Comparison of ENCODE assay signal across 8 mouse cellular contexts in genomic region chr17:80552653-80553052, GRCm38 (mm10). TPM values are rescaled to one million over a fixed set of nuclear protein-coding genes. Genes with fewer than 3 reads are reported as not detected.
DNase-seq lines count a peak whose midpoint lies in the region; ATAC-seq lines count a peak whose summit lies in the region.

No protein-coding gene starts in this region.

- H3K36me3 ChIP-seq in heart, embryonic 16.5 days (ENCODE audit: control insufficient read depth, insufficient read depth), result no peaks in the 10 kb centered on the region
- H3K36me3 ChIP-seq in embryonic facial prominence, embryonic 13.5 days, result no peaks in the 10 kb centered on the region
- H3K36me3 ChIP-seq in limb, embryonic 10.5 days, result peaks cover 5% of the 10 kb centered on the region; the same call in 1 of the 2 replicates
- 0 out of 2 replicates have a peak, but pooled peaks cover 4% of the 10 kb centered on the region for H3K36me3 ChIP-seq in midbrain, embryonic 16.5 days (ENCODE audit: control insufficient read depth, insufficient read depth, low read length)

- no peaks in the 10 kb centered on the region for H3K9me3 ChIP-seq in heart, embryonic 16.5 days (replicated peaks; ENCODE audit: control insufficient read depth, low read length)
- H3K9me3 ChIP-seq in embryonic facial prominence, embryonic 13.5 days, result no peaks in the 10 kb centered on the region
- H3K9me3 ChIP-seq in limb, embryonic 10.5 days (replicated peaks), result no peaks in the 10 kb centered on the region
- H3K9me3 ChIP-seq in midbrain, embryonic 16.5 days (replicated peaks; ENCODE audit: control insufficient read depth, low read length, poor library complexity, severe bottlenecking), result no peaks in the 10 kb centered on the region

- DNase-seq in heart, adult 9 months (ENCODE audit: low spot score in 2 of 2), result no peak
- no peak for DNase-seq in limb, embryonic 10.5 days (ENCODE audit: low spot score)
- no peak for DNase-seq in adrenal gland, adult 2 months
- no peak for DNase-seq in urinary bladder, postnatal 36 days (ENCODE audit: low spot score in 2 of 2)

- peak overlapping the region; percentile 77; the same call in 1 of the 2 replicates for H3K4me2 ChIP-seq in heart, embryonic 16.5 days (ENCODE audit: low read depth, low read length)
- H3K4me2 ChIP-seq in embryonic facial prominence, embryonic 13.5 days, result peak overlapping the region; percentile 56
- peak overlapping the region; percentile 64 for H3K4me2 ChIP-seq in midbrain, embryonic 16.5 days (ENCODE audit: low read length)

- WGBS in heart, embryonic 16.5 days, result 78% methylated on average over 4 of the region's 4 CpGs
- 81% methylated on average over 4 of the region's 4 CpGs for WGBS in embryonic facial prominence, embryonic 13.5 days
- WGBS in limb, embryonic 10.5 days, result 87% methylated on average over 4 of the region's 4 CpGs
- WGBS in midbrain, embryonic 16.5 days, result 78% methylated on average over 4 of the region's 4 CpGs

- ATAC-seq in heart, embryonic 16.5 days (replicated peaks; ENCODE audit: extremely low read depth, insufficient read depth, low FRiP score), result no peak
- no peak for ATAC-seq in embryonic facial prominence, embryonic 13.5 days (ENCODE audit: insufficient number of reproducible peaks, insufficient read depth, low FRiP score, low TSS enrichment, low read depth)
- no peak for ATAC-seq in midbrain, embryonic 16.5 days
- ATAC-seq in megakaryocyte-erythroid progenitor cell, adult 5-6 weeks (replicated peaks; ENCODE audit: low FRiP score, low TSS enrichment, poor library complexity, severe bottlenecking), result no peak

- H3K27ac ChIP-seq in heart, embryonic 16.5 days (ENCODE audit: low read length), result no peak overlapping the region
- no peak overlapping the region for H3K27ac ChIP-seq in embryonic facial prominence, embryonic 13.5 days
- H3K27ac ChIP-seq in limb, embryonic 10.5 days, result peak overlapping the region; percentile 89
- peak overlapping the region; percentile 85 for H3K27ac ChIP-seq in midbrain, embryonic 16.5 days (ENCODE audit: low read length)

- H3K4me3 ChIP-seq in heart, embryonic 16.5 days (ENCODE audit: low read length), result no peak overlapping the region
- H3K4me3 ChIP-seq in embryonic facial prominence, embryonic 13.5 days, result peak overlapping the region; percentile 62; the same call in 1 of the 2 replicates
- peak overlapping the region; percentile 74 for H3K4me3 ChIP-seq in limb, embryonic 10.5 days
- H3K4me3 ChIP-seq in midbrain, embryonic 16.5 days (ENCODE audit: low read depth, low read length), result no peak overlapping the region

- no peak overlapping the region for H3K9ac ChIP-seq in heart, embryonic 16.5 days (ENCODE audit: low read length)
- H3K9ac ChIP-seq in embryonic facial prominence, embryonic 13.5 days, result no peak overlapping the region
- H3K9ac ChIP-seq in midbrain, embryonic 16.5 days (ENCODE audit: low read depth, low read length), result no peak overlapping the region

- no peaks in the 10 kb centered on the region for H3K27me3 ChIP-seq in heart, embryonic 16.5 days (ENCODE audit: control insufficient read depth, insufficient read depth, low read length)
- H3K27me3 ChIP-seq in embryonic facial prominence, embryonic 13.5 days, result no peaks in the 10 kb centered on the region
- no peaks in the 10 kb centered on the region for H3K27me3 ChIP-seq in limb, embryonic 10.5 days (ENCODE audit: low read depth, poor library complexity, severe bottlenecking)
- H3K27me3 ChIP-seq in midbrain, embryonic 16.5 days (ENCODE audit: control insufficient read depth, insufficient read depth, low read depth, low read length), result no peaks in the 10 kb centered on the region

- no peaks in the 10 kb centered on the region for H3K4me1 ChIP-seq in heart, embryonic 16.5 days (ENCODE audit: control insufficient read depth, insufficient read depth, low read length)
- H3K4me1 ChIP-seq in embryonic facial prominence, embryonic 13.5 days, result 0 out of 2 replicates have a peak, but pooled peaks cover 5% of the 10 kb centered on the region
- peaks cover 10% of the 10 kb centered on the region; the same call in 1 of the 2 replicates for H3K4me1 ChIP-seq in limb, embryonic 10.5 days
- peaks cover 10% of the 10 kb centered on the region for H3K4me1 ChIP-seq in midbrain, embryonic 16.5 days (ENCODE audit: control insufficient read depth, insufficient read depth, low read length)

RNA-seq across cellular contexts. Expression of gene Cdkl4, which starts 25.0 kb away (rescaled TPM):
- polyA plus RNA-seq in heart, embryonic 16.5 days (2015; fragmentation: Nextera tagmentation; extraction: Ambion mirVana), result 0.14 and 0.32 TPM in 2 replicates
- 0.34 and 1.1 TPM in 2 replicates for polyA plus RNA-seq in embryonic facial prominence, embryonic 13.5 days (2015; fragmentation: Nextera tagmentation; extraction: Ambion mirVana)
- 0.14 and 0.51 TPM in 2 replicates for polyA plus RNA-seq in limb, embryonic 10.5 days (2016; fragmentation: Nextera tagmentation; extraction: Ambion mirVana)
- polyA plus RNA-seq in midbrain, embryonic 16.5 days (2015; fragmentation: Nextera tagmentation; extraction: Ambion mirVana), result 6.3 and 6.4 TPM in 2 replicates
- total RNA-seq in adrenal gland, adult 2 months (2021), result under 1 TPM; 0.14 to 0.17 TPM
- polyA plus RNA-seq in adrenal gland, adult 2 months (2012; rRNA removed), result 0.07 and 0.15 TPM in 2 replicates
- total RNA-seq in megakaryocyte-erythroid progenitor cell, adult 5-6 weeks (2014; fragmentation: Nextera tagmentation), result 1.3 TPM in 1 of 2 replicates, not detected in the other
- 0.72 TPM in 1 of 2 replicates, not detected in the other for total RNA-seq in megakaryocyte-erythroid progenitor cell, adult 5-6 weeks (2017)

Comparison
In these comparisons a context has a peak if more than half of its experiments do, and no peak if none do; other contexts are left out.
1. H3K27ac ChIP-seq: peak in limb, embryonic 10.5 days (single experiment) and midbrain, embryonic 16.5 days (single experiment); none in heart, embryonic 16.5 days (single experiment) and embryonic facial prominence, embryonic 13.5 days (single experiment).
2. H3K4me3 ChIP-seq: peak in embryonic facial prominence, embryonic 13.5 days (single experiment) and limb, embryonic 10.5 days (single experiment); none in heart, embryonic 16.5 days (single experiment) and midbrain, embryonic 16.5 days (single experiment).
3. Peak in every context shown above with its lines, with median percentiles within 50 percentile points of each other: H3K4me2 ChIP-seq.